Mouse (Mus musculus) embryonic facial prominence, embryonic 15.5 days (tissue): Measurements from ENCODE around the gene Plin1. TPM values are rescaled to one million over a fixed set of nuclear protein-coding genes. Genes with fewer than 3 reads are reported as not detected.

Source experiments
- ATAC-seq: fragments of 200-750 bp; cut with Nextera tagmentation; 2 replicates; pipeline ENCODE4 v1.8.0; 2017; ENCODE audit warnings: low read depth, moderate TSS enrichment; ENCODE audit not compliant: insufficient number of reproducible peaks, low FRiP score, low TSS enrichment
- H3K27ac ChIP-seq: fragments of 300-500 bp; sonication (generic); replicated peaks from 2 replicates; pipeline ENCODE4 v1.5.1; 2015; ENCODE audit warnings: mild to moderate bottlenecking, inconsistent platforms
- H3K27me3 ChIP-seq: fragments of 300-500 bp; sonication (generic); 2 replicates; pipeline ENCODE4 v1.6.1; 2015; ENCODE audit warnings: inconsistent platforms
- H3K36me3 ChIP-seq: fragments of 300-500 bp; sonication (generic); 2 replicates; pipeline ENCODE4 v1.6.1; 2015; ENCODE audit warnings: mild to moderate bottlenecking, inconsistent platforms
- H3K4me1 ChIP-seq: fragments of 300-500 bp; sonication (generic); 2 replicates; pipeline ENCODE4 v1.6.1; 2015; ENCODE audit warnings: inconsistent platforms
- H3K4me2 ChIP-seq: fragments of 300-500 bp; sonication (generic); replicated peaks from 2 replicates; pipeline ENCODE4 v1.6.1; 2015; ENCODE audit warnings: mild to moderate bottlenecking, inconsistent platforms
- H3K4me3 ChIP-seq: fragments of 300-500 bp; sonication (generic); replicated peaks from 2 replicates; pipeline ENCODE4 v1.5.1; 2015; ENCODE audit warnings: mild to moderate bottlenecking, inconsistent platforms
- H3K9ac ChIP-seq: fragments of 300-500 bp; sonication (generic); 2 replicates; pipeline ENCODE4 v1.6.1; 2015; ENCODE audit warnings: inconsistent platforms
- H3K9me3 ChIP-seq: fragments of 300-500 bp; sonication (generic); replicated peaks from 2 replicates; pipeline ENCODE4 v1.6.1; 2016; ENCODE audit warnings: inconsistent platforms
- WGBS: fragments of 180-500 bp; shearing (Covaris S2); methylation state at CpG from one replicate; pipeline ENCODE4 v1.1.7; 2015; 5-methylcytosine and 5-hydroxymethylcytosine counted together
- polyA plus RNA-seq: library from polyadenylated mRNA; unstranded; fragments of >200 nt; fragmentation: Nextera tagmentation; extraction: Ambion mirVana; gene quantifications from 2 replicates; pipeline ENCODE4 v1.2.1, GENCODE M21; 2015

Plin1 gene
- polyA plus RNA-seq, 1 experiment from 2014 or later: 0.05 TPM

GRCm38 (mm10) chr7:79731438-79731837, 1.3 kb downstream of the Plin1 start:
- no peaks in the 10 kb centered on the region for H3K27me3 ChIP-seq
- ATAC-seq: no peak
- no peaks in the 10 kb centered on the region for H3K9me3 ChIP-seq
- 74% methylated on average over 13 of the region's 13 CpGs for WGBS
- H3K4me1 ChIP-seq: no peaks in the 10 kb centered on the region
- no peak overlapping the region for H3K27ac ChIP-seq
- peaks cover under 1% of the 10 kb centered on the region; the same call in 1 of the 2 replicates for H3K36me3 ChIP-seq
- H3K4me3 ChIP-seq: no peak overlapping the region
- no peak overlapping the region for H3K9ac ChIP-seq
- no peak overlapping the region for H3K4me2 ChIP-seq

- Histone ChIP-seq H3K9me3 (no peaks in the 10 kb centered on the region), H3K4me2 (no peak overlapping the region), H3K9ac (no peak overlapping the region), H3K36me3 (no peaks in the 10 kb centered on the region), H3K4me1 (no peaks in the 10 kb centered on the region), H3K4me3 (no peak overlapping the region), H3K27me3 (no peaks in the 10 kb centered on the region), H3K27ac (no peak overlapping the region)
- ATAC-seq: no peak
- WGBS: 59% methylated on average over 11 of the region's 11 CpGs
Observed at GRCm38 (mm10) chr7:79729743-79730370, 2.8 kb downstream of the Plin1 start.

DNA sequence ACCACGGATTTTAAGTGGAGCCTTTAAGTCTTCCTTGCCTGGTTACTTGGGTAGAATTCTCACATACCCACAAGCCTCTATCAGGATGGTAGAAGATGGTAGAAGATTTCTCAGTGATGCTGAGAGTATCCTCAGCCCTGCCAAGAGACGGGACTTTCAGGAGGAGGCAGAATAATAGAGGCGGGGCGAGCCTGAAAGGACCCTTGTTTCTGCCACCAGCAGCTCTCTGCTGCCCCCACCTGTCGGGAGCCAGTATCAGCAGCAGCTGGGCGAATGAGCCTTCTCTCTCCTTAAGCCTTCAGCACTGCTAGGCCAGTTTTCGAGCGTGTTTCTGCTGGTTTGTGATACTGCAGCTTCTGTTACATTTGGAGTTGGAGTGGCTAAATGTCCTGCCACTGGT, 3.5 kb downstream of the Plin1 start:
- H3K4me1 ChIP-seq: no peaks in the 10 kb centered on the region
- H3K9ac ChIP-seq: no peak overlapping the region
- 4% methylated on average over 8 of the region's 8 CpGs for WGBS
- no peak for ATAC-seq
- H3K36me3 ChIP-seq: no peaks in the 10 kb centered on the region
- H3K4me3 ChIP-seq: no peak overlapping the region
- H3K27me3 ChIP-seq: no peaks in the 10 kb centered on the region
- H3K4me2 ChIP-seq: 0 out of 2 replicates have a peak overlapping the region, but pooled peaks have one; percentile 8
- no peaks in the 10 kb centered on the region for H3K9me3 ChIP-seq
- no peak overlapping the region for H3K27ac ChIP-seq

- Histone ChIP-seq H3K4me2 (no peak overlapping the region), H3K36me3 (no peaks in the 10 kb centered on the region), H3K9ac (no peak overlapping the region), H3K27ac (no peak overlapping the region), H3K27me3 (no peaks in the 10 kb centered on the region), H3K9me3 (no peaks in the 10 kb centered on the region), H3K4me3 (no peak overlapping the region), H3K4me1 (no peaks in the 10 kb centered on the region)
- no peak for ATAC-seq
- WGBS: 31% methylated on average over 6 of the region's 6 CpGs
Observed at GRCm38 (mm10) chr7:79728219-79728618, 4.5 kb downstream of the Plin1 start.

- Histone ChIP-seq H3K4me3 (no peak overlapping the region), H3K27ac (no peak overlapping the region), H3K4me1 (no peaks in the 10 kb centered on the region), H3K27me3 (no peaks in the 10 kb centered on the region), H3K9ac (no peak overlapping the region), H3K4me2 (no peak overlapping the region), H3K36me3 (no peaks in the 10 kb centered on the region), H3K9me3 (no peaks in the 10 kb centered on the region)
- no peak for ATAC-seq
- 9% methylated on average over 2 of the region's 2 CpGs for WGBS
Observed at GRCm38 (mm10) chr7:79727091-79727490, 5.6 kb downstream of the Plin1 start.

- peak overlapping the region; percentile 91 for H3K4me2 ChIP-seq
- ATAC-seq: peak; percentile 72
- H3K9ac ChIP-seq: peak overlapping the region; percentile 61
- H3K27me3 ChIP-seq: no peaks in the 10 kb centered on the region; the same call in 1 of the 2 replicates
- H3K4me1 ChIP-seq: peaks cover 3% of the 10 kb centered on the region; the same call in 1 of the 2 replicates
- peak overlapping the region; percentile 62 for H3K4me3 ChIP-seq
- under 1% methylated on average over 48 of the region's 48 CpGs for WGBS
- H3K9me3 ChIP-seq: no peaks in the 10 kb centered on the region
- no peaks in the 10 kb centered on the region for H3K36me3 ChIP-seq
- H3K27ac ChIP-seq: peak overlapping the region; percentile 69
Observed at GRCm38 (mm10) chr7:79721386-79721977, 11.2 kb downstream of the Plin1 start.

DNA sequence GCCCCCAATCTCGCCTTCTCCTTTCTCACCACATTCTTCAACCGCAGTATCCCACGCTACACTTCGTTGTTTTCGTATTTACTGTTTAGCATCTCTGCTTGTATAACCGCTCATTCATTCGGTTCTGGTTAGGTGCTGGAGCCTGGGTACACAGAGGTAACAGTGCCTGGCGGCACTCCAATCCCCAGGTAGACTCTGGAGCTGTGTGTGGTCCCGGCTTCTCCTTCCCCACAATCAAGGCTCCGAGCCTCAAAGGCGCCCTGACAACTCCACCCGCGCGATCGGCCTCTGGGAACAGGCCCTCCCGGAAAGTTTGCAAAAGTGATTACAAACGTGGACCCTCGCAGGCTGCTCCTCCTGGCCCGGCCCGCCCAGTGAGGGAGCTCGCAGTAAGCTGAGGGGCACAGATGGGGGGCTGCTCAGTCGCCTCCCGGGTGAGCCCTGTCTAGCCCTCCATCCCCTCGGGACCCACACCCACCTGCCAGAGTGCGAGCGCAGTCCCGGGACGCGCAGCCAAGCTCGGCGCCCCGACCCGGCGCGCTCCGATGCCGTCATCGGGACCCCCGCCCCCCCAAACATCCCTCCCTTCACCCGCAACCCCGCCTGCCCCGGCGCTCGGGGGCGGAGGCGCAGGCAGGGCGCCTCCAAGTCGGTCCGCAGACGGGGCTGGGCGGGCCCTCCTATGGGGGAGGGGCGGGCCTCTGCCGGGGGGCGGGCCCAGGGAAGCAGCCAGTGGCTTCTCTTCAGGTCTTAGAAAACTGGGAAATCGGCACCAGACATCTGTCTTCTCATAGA, 17.3 kb downstream of the Plin1 start, which contains the start of gene Kif7:
Gene Kif7 (minus strand): TSS at position 534 of the 795 bp plus-strand sequence.
- Histone ChIP-seq H3K4me2 (peak within 1 kb of the TSS; percentile 84), H3K9me3 (no peaks in the 10 kb centered on the region), H3K36me3 (no peaks in the 10 kb centered on the region; the same call in 1 of the 2 replicates), H3K27ac (peak within 1 kb of the TSS; percentile 77), H3K27me3 (peaks cover 3% of the 10 kb centered on the region; the same call in 1 of the 2 replicates), H3K4me3 (peak within 1 kb of the TSS; percentile 84), H3K4me1 (peaks cover 25% of the 10 kb centered on the region), H3K9ac (peak within 1 kb of the TSS; percentile 79)
- peak; percentile 91 for ATAC-seq
- WGBS: under 1% methylated on average over 51 of the region's 55 CpGs

DNA sequence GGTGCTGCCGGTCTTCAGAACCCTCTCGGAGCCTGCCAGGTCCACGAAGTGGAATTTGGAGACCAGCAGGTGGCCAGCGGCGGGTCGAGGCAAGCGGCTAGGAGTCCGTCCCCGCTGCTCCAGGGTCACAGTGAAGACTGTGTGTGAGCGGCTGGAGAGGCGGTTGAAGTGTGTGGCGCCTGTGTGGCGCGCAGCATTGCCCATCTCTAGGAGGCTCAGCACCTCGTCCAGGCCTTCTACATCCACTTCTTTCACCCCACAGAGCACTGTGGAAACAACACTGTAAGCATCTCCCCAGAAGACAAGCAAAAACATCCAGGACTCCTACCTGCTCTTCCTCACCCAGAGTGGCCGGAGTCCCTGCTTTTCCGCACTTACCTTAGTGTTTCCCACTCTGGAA, 21.9 kb downstream of the Plin1 start:
- ATAC-seq: no peak
- Histone ChIP-seq H3K4me3 (peak overlapping the region; percentile 43; the same call in 1 of the 2 replicates), H3K9me3 (no peaks in the 10 kb centered on the region), H3K4me2 (no peak overlapping the region), H3K36me3 (peaks cover 33% of the 10 kb centered on the region), H3K9ac (no peak overlapping the region), H3K4me1 (peaks cover 27% of the 10 kb centered on the region), H3K27me3 (peaks cover 4% of the 10 kb centered on the region), H3K27ac (no peak overlapping the region)
- 48% methylated on average over 17 of the region's 17 CpGs for WGBS

- Histone ChIP-seq H3K9ac (peak overlapping the region; percentile 18; the same call in 1 of the 2 replicates), H3K27me3 (peaks cover 4% of the 10 kb centered on the region), H3K27ac (no peak overlapping the region), H3K4me2 (peak overlapping the region; percentile 71), H3K4me1 (peaks cover 25% of the 10 kb centered on the region), H3K36me3 (peaks cover 39% of the 10 kb centered on the region), H3K4me3 (peak overlapping the region; percentile 43), H3K9me3 (no peaks in the 10 kb centered on the region)
- ATAC-seq: peak; percentile 63; the same call in 1 of the 2 replicates
- 5% methylated on average over 55 of the region's 55 CpGs for WGBS
Observed at GRCm38 (mm10) chr7:79710130-79710607, 22.5 kb downstream of the Plin1 start.

GRCm38 (mm10) chr7:79705210-79705609, 27.5 kb downstream of the Plin1 start:
- peaks cover 86% of the 10 kb centered on the region for H3K36me3 ChIP-seq
- WGBS: 92% methylated on average over 5 of the region's 5 CpGs
- H3K4me3 ChIP-seq: no peak overlapping the region
- H3K4me1 ChIP-seq: peaks cover 5% of the 10 kb centered on the region
- H3K27me3 ChIP-seq: no peaks in the 10 kb centered on the region; the same call in 1 of the 2 replicates
- H3K27ac ChIP-seq: no peak overlapping the region
- H3K4me2 ChIP-seq: no peak overlapping the region
- no peak overlapping the region for H3K9ac ChIP-seq
- no peaks in the 10 kb centered on the region for H3K9me3 ChIP-seq
- ATAC-seq: no peak

- no peaks in the 10 kb centered on the region for H3K4me1 ChIP-seq
- H3K27ac ChIP-seq: no peak overlapping the region
- peaks cover 96% of the 10 kb centered on the region for H3K36me3 ChIP-seq
- H3K9ac ChIP-seq: no peak overlapping the region
- WGBS: 81% methylated on average over 16 of the region's 16 CpGs
- H3K27me3 ChIP-seq: no peaks in the 10 kb centered on the region
- ATAC-seq: no peak
- no peaks in the 10 kb centered on the region for H3K9me3 ChIP-seq
- no peak overlapping the region for H3K4me2 ChIP-seq
- no peak overlapping the region for H3K4me3 ChIP-seq
Observed at GRCm38 (mm10) chr7:79702755-79703154, 29.9 kb downstream of the Plin1 start.
